Mouse (Mus musculus) brown adipose tissue, adult 24 weeks (tissue): Measurements from ENCODE around the gene Aadacl2. TPM values are rescaled to one million over a fixed set of nuclear protein-coding genes. Genes with fewer than 3 reads are reported as not detected.

Experiments
- H3K27ac ChIP-seq: fragments of 200-500 bp; replicated peaks from 2 replicates; pipeline ENCODE4 v1.5.1; 2012; ENCODE audit warnings: low read depth, mild to moderate bottlenecking, low read length
- H3K4me1 ChIP-seq: fragments of 200-500 bp; 2 replicates; pipeline ENCODE4 v1.6.1; 2012; ENCODE audit warnings: low read length, mixed read lengths; ENCODE audit not compliant: control insufficient read depth, insufficient read depth, insufficient read length
- H3K4me3 ChIP-seq: fragments of 200-500 bp; 2 replicates; pipeline ENCODE4 v1.5.1; 2012; ENCODE audit warnings: low read depth, mild to moderate bottlenecking, low read length, moderate library complexity; ENCODE audit not compliant: insufficient read depth
- polyA plus RNA-seq: library from polyadenylated mRNA; stranded (reverse); fragments of >200 nt; gene quantifications from 2 replicates; pipeline ENCODE4 v1.2.4, GENCODE M21; 2012; ENCODE audit not compliant: missing spikeins, insufficient read depth, insufficient read length

Aadacl2 gene
- polyA plus RNA-seq: not detected in 2 replicates

DNA sequence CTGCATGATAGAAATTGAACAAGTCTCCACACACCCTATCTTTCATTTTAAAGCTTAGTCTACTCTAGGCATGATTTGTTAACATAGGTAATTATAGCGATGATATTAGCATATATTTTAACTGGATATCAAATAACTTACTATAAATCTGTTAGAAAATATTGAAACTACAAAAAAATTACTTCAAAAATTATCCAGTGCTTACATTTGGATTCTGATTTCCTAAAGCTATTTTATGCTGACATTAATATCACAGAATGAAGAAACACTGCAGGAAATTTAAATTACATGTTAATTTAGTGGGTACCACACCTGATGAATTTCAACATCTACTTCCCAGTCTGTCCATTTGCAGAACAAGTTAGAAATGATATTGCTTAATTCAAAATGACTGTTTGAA is at the start of gene Aadacl2:
Gene Aadacl2 (plus strand): TSS at position 301 of the 400 bp plus-strand sequence.
- Histone ChIP-seq H3K27ac (no peak within 1 kb of the TSS), H3K4me3 (no peak within 1 kb of the TSS), H3K4me1 (no peaks in the 10 kb centered on the region)

GRCm38 (mm10) chr3:59970891-59971290 is 35.7 kb upstream of the Aadacl2 start:
- Histone ChIP-seq H3K4me3 (no peak overlapping the region), H3K27ac (no peak overlapping the region), H3K4me1 (no peaks in the 10 kb centered on the region)

GRCm38 (mm10) chr3:59974591-59974990 is 32.0 kb upstream of the Aadacl2 start:
- Histone ChIP-seq H3K4me3 (no peak overlapping the region), H3K4me1 (no peaks in the 10 kb centered on the region), H3K27ac (no peak overlapping the region)

- Histone ChIP-seq H3K27ac (no peak overlapping the region), H3K4me3 (no peak overlapping the region)
These were observed 2.9 kb upstream of the Aadacl2 start for GRCm38 (mm10) chr3:60003622-60004021.

DNA sequence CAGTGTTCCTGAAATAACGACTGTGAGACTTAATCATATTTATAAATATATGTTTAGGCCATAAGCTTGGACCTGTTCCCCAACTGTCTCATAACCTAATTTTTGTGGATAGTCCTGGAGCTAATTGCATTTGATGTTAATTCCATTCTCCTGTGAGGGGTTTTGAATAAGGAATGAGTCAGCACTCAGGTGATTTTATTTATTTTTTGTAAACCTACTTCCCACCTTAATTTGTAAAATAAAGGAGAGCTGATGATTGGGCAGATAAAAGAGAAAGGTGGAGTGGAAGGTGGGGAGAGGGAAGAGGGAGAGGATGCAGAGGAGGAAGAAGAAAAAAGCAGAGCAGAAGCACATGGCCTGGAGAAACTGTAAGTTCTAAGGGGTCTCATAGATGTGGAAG is 18.9 kb downstream of the Aadacl2 start, which contains the start of gene Aadac:
Gene Aadac (plus strand): TSS at position 301 of the 400 bp plus-strand sequence.
- Histone ChIP-seq H3K4me1 (no peaks in the 10 kb centered on the region; the same call in 1 of the 2 replicates), H3K4me3 (no peak within 1 kb of the TSS), H3K27ac (no peak within 1 kb of the TSS)

More at GRCm38 (mm10) chr3:60003622-60004021, 2.9 kb upstream of the Aadacl2 start:
- no peaks in the 10 kb centered on the region for H3K4me1 ChIP-seq

DNA sequence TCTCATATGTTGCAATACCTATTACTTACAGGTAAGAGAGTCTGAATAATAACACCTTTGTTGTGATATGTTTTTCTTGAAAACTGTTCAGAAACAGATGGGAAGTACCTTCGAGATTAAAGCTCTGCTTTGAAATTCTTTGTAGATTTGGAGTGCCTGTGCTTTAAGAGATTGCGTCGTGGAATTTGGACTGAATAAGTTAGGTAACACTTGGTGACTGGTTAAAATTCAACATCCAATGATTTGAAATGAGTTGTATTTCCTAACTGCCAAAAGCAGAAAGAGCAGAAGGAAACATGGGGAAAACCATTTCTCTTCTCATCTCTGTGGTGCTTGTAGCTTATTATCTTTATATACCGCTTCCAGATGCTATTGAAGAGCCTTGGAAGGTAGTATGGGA is 25.0 kb downstream of the Aadacl2 start:
- Histone ChIP-seq H3K4me1 (no peaks in the 10 kb centered on the region), H3K27ac (no peak overlapping the region), H3K4me3 (no peak overlapping the region)

DNA sequence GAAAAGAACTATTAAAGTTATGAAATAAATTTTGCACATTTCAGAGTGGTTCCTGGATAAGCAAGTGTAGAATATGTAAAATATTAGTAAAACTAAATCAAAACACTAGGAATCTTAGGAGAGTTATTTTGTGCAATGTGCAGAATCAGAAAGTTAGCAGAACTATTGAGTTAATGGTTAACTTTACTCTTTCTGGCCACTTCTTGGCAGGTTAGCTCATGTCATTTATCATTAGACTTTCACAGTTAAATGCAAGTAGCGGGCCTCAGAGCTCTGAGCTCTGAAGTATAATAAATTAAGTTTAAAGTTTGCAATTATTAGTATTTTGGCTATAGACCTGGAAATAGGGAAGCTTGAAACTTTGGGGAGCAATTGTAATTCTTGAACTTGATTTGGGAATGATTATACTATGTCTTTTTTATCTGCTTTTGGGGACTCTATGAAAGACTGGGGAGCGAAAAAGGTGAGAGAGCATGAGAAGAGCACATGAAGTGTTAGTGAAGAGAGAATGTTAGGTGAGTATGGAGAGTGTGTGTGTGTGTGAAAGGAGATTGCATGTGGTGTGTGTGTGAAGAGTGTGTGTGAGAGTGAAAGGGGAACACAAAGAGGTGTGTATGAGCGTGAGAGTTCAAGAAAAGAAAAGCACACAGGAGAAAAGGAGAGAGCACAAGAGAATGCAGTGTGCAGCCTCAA is 39.8 kb downstream of the Aadacl2 start:
- no peak overlapping the region for H3K4me3 ChIP-seq
- H3K27ac ChIP-seq: no peak overlapping the region
- no peaks in the 10 kb centered on the region for H3K4me1 ChIP-seq

GRCm38 (mm10) chr3:60053231-60053927 is 46.8 kb downstream of the Aadacl2 start:
- Histone ChIP-seq H3K4me1 (no peaks in the 10 kb centered on the region), H3K4me3 (no peak overlapping the region), H3K27ac (no peak overlapping the region)

DNA sequence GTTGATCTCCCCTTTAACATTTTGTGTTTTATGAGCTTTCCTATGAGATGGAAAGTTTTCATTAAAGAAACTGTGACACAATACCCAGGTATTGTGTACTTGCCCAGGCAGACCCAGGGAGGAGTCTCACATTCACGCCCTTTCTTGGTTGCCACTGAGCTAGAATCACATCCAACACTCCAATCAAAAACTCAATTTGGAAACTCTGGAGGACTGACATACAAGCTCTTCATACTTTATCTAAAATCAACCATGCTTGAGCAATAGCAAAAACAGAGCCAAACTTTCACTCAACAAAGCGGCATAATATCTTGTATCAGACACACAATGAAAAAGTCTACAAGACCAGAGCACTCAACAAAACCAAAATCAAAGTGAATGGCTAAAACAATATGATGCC is 47.4 kb downstream of the Aadacl2 start:
- Histone ChIP-seq H3K27ac (no peak overlapping the region), H3K4me1 (no peaks in the 10 kb centered on the region)

GRCm38 (mm10) chr3:60056451-60056850 is 49.9 kb downstream of the Aadacl2 start:
- Histone ChIP-seq H3K4me1 (no peaks in the 10 kb centered on the region), H3K27ac (no peak overlapping the region), H3K4me3 (no peak overlapping the region)

More for the DNA sequence above, 47.4 kb downstream of the Aadacl2 start:
- no peak overlapping the region for H3K4me3 ChIP-seq

- H3K4me1 ChIP-seq: no peaks in the 10 kb centered on the region
- H3K4me3 ChIP-seq: no peak overlapping the region
- no peak overlapping the region for H3K27ac ChIP-seq
These were observed 50.7 kb downstream of the Aadacl2 start for GRCm38 (mm10) chr3:60057070-60057808.

DNA sequence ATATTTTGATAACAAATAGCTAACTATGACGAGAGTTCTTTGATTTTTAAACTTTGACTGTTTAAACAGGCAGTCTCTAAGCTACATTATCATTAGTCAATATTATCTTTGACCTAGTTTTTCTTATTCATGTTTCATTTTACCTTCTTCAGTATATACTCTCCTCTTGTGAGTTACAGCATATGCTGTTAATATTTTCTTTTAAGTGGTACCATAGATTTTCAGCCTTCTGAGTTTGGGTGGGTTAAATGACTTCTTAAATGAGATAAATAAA is 51.2 kb downstream of the Aadacl2 start:
- H3K4me3 ChIP-seq: no peak overlapping the region
- H3K4me1 ChIP-seq: no peaks in the 10 kb centered on the region
- H3K27ac ChIP-seq: no peak overlapping the region

Other genes with a start within 250 kb of the Aadacl2 start
- gene Gm8298, start 145.7 kb upstream of the Aadacl2 start, polyA plus RNA-seq: not detected in 2 replicates
- gene C130079G13Rik, start 81.5 kb upstream of the Aadacl2 start, polyA plus RNA-seq: not detected in 2 replicates
- not detected in 2 replicates for gene Aadac, start 19.0 kb downstream of the Aadacl2 start, polyA plus RNA-seq
- 15.1 and 17.4 TPM in 2 replicates for gene Sucnr1, start 75.1 kb downstream of the Aadacl2 start, polyA plus RNA-seq